Mouse (Mus musculus) lung, postnatal 0 days (tissue): ENCODE measurements around the gene Ttll8.

Source experiments
- CTCF ChIP-seq: IDR thresholded peaks from 2 replicates; pipeline ENCODE4 v1.5.1; 2016; ENCODE audit warnings: antibody characterized with exemption, mild to moderate bottlenecking
- EP300 ChIP-seq: IDR thresholded peaks from 2 replicates; pipeline ENCODE4 v1.6.1; 2016; ENCODE audit warnings: antibody characterized with exemption, mild to moderate bottlenecking, control low read depth

- TF ChIP-seq CTCF = no peak
- no peak for TF ChIP-seq EP300
Measured at GRCm38 (mm10) chr15:88849621-88850020, 104.6 kb downstream of the Ttll8 start.
